Mouse (Mus musculus): ENCODE data around the gene Dixdc1. TPM values are rescaled to one million over a fixed set of nuclear protein-coding genes. Genes with fewer than 3 reads are reported as not detected.

The Dixdc1 gene
- polyA plus RNA-seq, 1 experiment from 2014 or later, result 14.0 TPM

GRCm38 (mm10) chr9:50686866-50687652, 52.3 kb downstream of the Dixdc1 start:
- H3K4me2 ChIP-seq (ENCODE audit: low read depth, low read length), result no peak overlapping the region
- peaks cover 53% of the 10 kb centered on the region for H3K36me3 ChIP-seq (ENCODE audit: control insufficient read depth, insufficient read depth, low read length)
- H3K9me3 ChIP-seq (ENCODE audit: control insufficient read depth, low read length), result no peaks in the 10 kb centered on the region
- no peak overlapping the region for H3K9ac ChIP-seq (ENCODE audit: low read depth, low read length)
- no peak overlapping the region for H3K27ac ChIP-seq (replicated peaks; ENCODE audit: low read depth, low read length)
- H3K4me3 ChIP-seq (ENCODE audit: low read depth, low read length), result no peak overlapping the region
- no peaks in the 10 kb centered on the region for H3K4me1 ChIP-seq (ENCODE audit: control insufficient read depth, insufficient read depth, low read length)
- no peaks in the 10 kb centered on the region for H3K27me3 ChIP-seq (replicated peaks; ENCODE audit: control insufficient read depth, insufficient read depth, low read length)
- 81% methylated on average over 6 of the region's 6 CpGs for WGBS
- DNase-seq (ENCODE audit: low spot score) (no peak), ATAC-seq (ENCODE audit: low read depth) (no peak)

GRCm38 (mm10) chr9:50681727-50682126, 57.6 kb downstream of the Dixdc1 start:
- peaks cover 65% of the 10 kb centered on the region for H3K36me3 ChIP-seq (ENCODE audit: control insufficient read depth, insufficient read depth, low read length)
- no peak for ATAC-seq (ENCODE audit: low read depth)
- H3K27me3 ChIP-seq (replicated peaks; ENCODE audit: control insufficient read depth, insufficient read depth, low read length), result no peaks in the 10 kb centered on the region

GRCm38 (mm10) chr9:50679406-50679805, 59.9 kb downstream of the Dixdc1 start:
- peaks cover 60% of the 10 kb centered on the region for H3K36me3 ChIP-seq (ENCODE audit: control insufficient read depth, insufficient read depth, low read length)
- H3K4me3 ChIP-seq (ENCODE audit: low read depth, low read length), result no peak overlapping the region
- no peaks in the 10 kb centered on the region for H3K4me1 ChIP-seq (ENCODE audit: control insufficient read depth, insufficient read depth, low read length)
- H3K4me2 ChIP-seq (ENCODE audit: low read depth, low read length), result no peak overlapping the region
- ATAC-seq (ENCODE audit: low read depth) (no peak), DNase-seq (ENCODE audit: low spot score) (no peak)
- H3K9me3 ChIP-seq (ENCODE audit: control insufficient read depth, low read length), result no peaks in the 10 kb centered on the region
- H3K9ac ChIP-seq (ENCODE audit: low read depth, low read length), result no peak overlapping the region
- no peak overlapping the region for H3K27ac ChIP-seq (replicated peaks; ENCODE audit: low read depth, low read length)
- no peaks in the 10 kb centered on the region for H3K27me3 ChIP-seq (replicated peaks; ENCODE audit: control insufficient read depth, insufficient read depth, low read length)
- 84% methylated on average over 1 of the region's 1 CpGs for WGBS

More at GRCm38 (mm10) chr9:50681727-50682126, 57.6 kb downstream of the Dixdc1 start:
- Histone ChIP-seq H3K27ac (replicated peaks; ENCODE audit: low read depth, low read length) (no peak overlapping the region), H3K4me1 (ENCODE audit: control insufficient read depth, insufficient read depth, low read length) (no peaks in the 10 kb centered on the region), H3K9me3 (ENCODE audit: control insufficient read depth, low read length) (no peaks in the 10 kb centered on the region), H3K9ac (ENCODE audit: low read depth, low read length) (no peak overlapping the region), H3K4me2 (ENCODE audit: low read depth, low read length) (no peak overlapping the region), H3K4me3 (ENCODE audit: low read depth, low read length) (no peak overlapping the region)
- DNase-seq (ENCODE audit: low spot score), result no peak
- 59% methylated on average over 7 of the region's 7 CpGs for WGBS

- H3K4me2 ChIP-seq (ENCODE audit: low read depth, low read length), result no peak overlapping the region
- no peaks in the 10 kb centered on the region for H3K27me3 ChIP-seq (replicated peaks; ENCODE audit: control insufficient read depth, insufficient read depth, low read length)
- 26% methylated on average over 1 of the region's 1 CpGs for WGBS
- no peak overlapping the region for H3K9ac ChIP-seq (ENCODE audit: low read depth, low read length)
- DNase-seq (ENCODE audit: low spot score) (no peak), ATAC-seq (ENCODE audit: low read depth) (no peak)
- no peak overlapping the region for H3K27ac ChIP-seq (replicated peaks; ENCODE audit: low read depth, low read length)
- H3K9me3 ChIP-seq (ENCODE audit: control insufficient read depth, low read length), result no peaks in the 10 kb centered on the region
- no peaks in the 10 kb centered on the region for H3K4me1 ChIP-seq (ENCODE audit: control insufficient read depth, insufficient read depth, low read length)
- no peak overlapping the region for H3K4me3 ChIP-seq (ENCODE audit: low read depth, low read length)
- H3K36me3 ChIP-seq (ENCODE audit: control insufficient read depth, insufficient read depth, low read length), result peaks cover 19% of the 10 kb centered on the region
Measured at GRCm38 (mm10) chr9:50674771-50675170, 64.5 kb downstream of the Dixdc1 start.

- H3K27ac ChIP-seq (replicated peaks; ENCODE audit: low read depth, low read length), result no peak overlapping the region
- H3K4me2 ChIP-seq (ENCODE audit: low read depth, low read length), result no peak overlapping the region
- H3K9ac ChIP-seq (ENCODE audit: low read depth, low read length), result no peak overlapping the region
- H3K4me1 ChIP-seq (ENCODE audit: control insufficient read depth, insufficient read depth, low read length), result no peaks in the 10 kb centered on the region
- DNase-seq (ENCODE audit: low spot score) (peak; percentile 53), ATAC-seq (ENCODE audit: low read depth) (peak; percentile 71; the same call in 1 of the 2 replicates)
- peaks cover 24% of the 10 kb centered on the region for H3K36me3 ChIP-seq (ENCODE audit: control insufficient read depth, insufficient read depth, low read length)
- H3K4me3 ChIP-seq (ENCODE audit: low read depth, low read length), result no peak overlapping the region
- H3K27me3 ChIP-seq (replicated peaks; ENCODE audit: control insufficient read depth, insufficient read depth, low read length), result no peaks in the 10 kb centered on the region
- H3K9me3 ChIP-seq (ENCODE audit: control insufficient read depth, low read length), result no peaks in the 10 kb centered on the region
- 28% methylated on average over 5 of the region's 5 CpGs for WGBS
Measured at GRCm38 (mm10) chr9:50670690-50671089, 68.6 kb downstream of the Dixdc1 start.

GRCm38 (mm10) chr9:50667579-50668498, 71.5 kb downstream of the Dixdc1 start:
- WGBS, result 78% methylated on average over 8 of the region's 8 CpGs
- no peaks in the 10 kb centered on the region for H3K4me1 ChIP-seq (ENCODE audit: control insufficient read depth, insufficient read depth, low read length)
- DNase-seq (ENCODE audit: low spot score) (no peak), ATAC-seq (ENCODE audit: low read depth) (no peak)
- H3K9me3 ChIP-seq (ENCODE audit: control insufficient read depth, low read length), result no peaks in the 10 kb centered on the region
- no peak overlapping the region for H3K27ac ChIP-seq (replicated peaks; ENCODE audit: low read depth, low read length)
- H3K9ac ChIP-seq (ENCODE audit: low read depth, low read length), result no peak overlapping the region
- H3K27me3 ChIP-seq (replicated peaks; ENCODE audit: control insufficient read depth, insufficient read depth, low read length), result no peaks in the 10 kb centered on the region
- no peak overlapping the region for H3K4me3 ChIP-seq (ENCODE audit: low read depth, low read length)
- peaks cover 30% of the 10 kb centered on the region for H3K36me3 ChIP-seq (ENCODE audit: control insufficient read depth, insufficient read depth, low read length)
- no peak overlapping the region for H3K4me2 ChIP-seq (ENCODE audit: low read depth, low read length)

GRCm38 (mm10) chr9:50666442-50666841, 72.9 kb downstream of the Dixdc1 start:
- no peak overlapping the region for H3K4me3 ChIP-seq (ENCODE audit: low read depth, low read length)
- no peaks in the 10 kb centered on the region for H3K9me3 ChIP-seq (ENCODE audit: control insufficient read depth, low read length)
- peaks cover 31% of the 10 kb centered on the region for H3K36me3 ChIP-seq (ENCODE audit: control insufficient read depth, insufficient read depth, low read length)
- no peak overlapping the region for H3K27ac ChIP-seq (replicated peaks; ENCODE audit: low read depth, low read length)
- no peak overlapping the region for H3K4me2 ChIP-seq (ENCODE audit: low read depth, low read length)
- no peaks in the 10 kb centered on the region for H3K4me1 ChIP-seq (ENCODE audit: control insufficient read depth, insufficient read depth, low read length)
- DNase-seq (ENCODE audit: low spot score), result no peak
- no peaks in the 10 kb centered on the region for H3K27me3 ChIP-seq (replicated peaks; ENCODE audit: control insufficient read depth, insufficient read depth, low read length)
- 80% methylated on average over 6 of the region's 6 CpGs for WGBS
- no peak overlapping the region for H3K9ac ChIP-seq (ENCODE audit: low read depth, low read length)
- ATAC-seq (ENCODE audit: low read depth), result no peak

GRCm38 (mm10) chr9:50664826-50665225, 74.5 kb downstream of the Dixdc1 start:
- Histone ChIP-seq H3K27me3 (replicated peaks; ENCODE audit: control insufficient read depth, insufficient read depth, low read length) (no peaks in the 10 kb centered on the region), H3K4me1 (ENCODE audit: control insufficient read depth, insufficient read depth, low read length) (peaks cover 4% of the 10 kb centered on the region; the same call in 1 of the 2 replicates), H3K27ac (replicated peaks; ENCODE audit: low read depth, low read length) (no peak overlapping the region), H3K4me2 (ENCODE audit: low read depth, low read length) (no peak overlapping the region), H3K4me3 (ENCODE audit: low read depth, low read length) (no peak overlapping the region), H3K9me3 (ENCODE audit: control insufficient read depth, low read length) (no peaks in the 10 kb centered on the region), H3K9ac (ENCODE audit: low read depth, low read length) (no peak overlapping the region), H3K36me3 (ENCODE audit: control insufficient read depth, insufficient read depth, low read length) (peaks cover 31% of the 10 kb centered on the region)
- WGBS, result 91% methylated on average over 5 of the region's 5 CpGs
- no peak for ATAC-seq (ENCODE audit: low read depth)
- DNase-seq (ENCODE audit: low spot score), result no peak

Measured in embryonic facial prominence, embryonic 14.5 days (tissue).